Mouse (Mus musculus) liver, embryonic 13.5 days (tissue): ENCODE data around the gene Fhad1. TPM values are rescaled to one million over a fixed set of nuclear protein-coding genes. Genes with fewer than 3 reads are reported as not detected.

Source experiments
- ATAC-seq: fragments of 200-750 bp; cut with Nextera tagmentation; 2 replicates; pipeline ENCODE4 v1.8.0; 2017; ENCODE audit warnings: low read depth, mild to moderate bottlenecking, moderate number of reproducible peaks, moderate library complexity
- DNase-seq: peaks from one replicate; pipeline ENCODE4 v3.0.0; 2022
- H3K27ac ChIP-seq: fragments of 300-500 bp; sonication (generic); 2 replicates; pipeline ENCODE4 v1.5.1; 2015; ENCODE audit warnings: moderate library complexity, mild to moderate bottlenecking, inconsistent platforms
- H3K27me3 ChIP-seq: fragments of 300-500 bp; sonication (generic); 2 replicates; pipeline ENCODE4 v1.6.1; 2015; ENCODE audit warnings: mild to moderate bottlenecking, inconsistent platforms
- H3K36me3 ChIP-seq: fragments of 300-500 bp; sonication (generic); 2 replicates; pipeline ENCODE4 v1.6.1; 2015; ENCODE audit warnings: mild to moderate bottlenecking, inconsistent platforms
- H3K4me1 ChIP-seq: fragments of 300-500 bp; sonication (generic); replicated peaks from 2 replicates; pipeline ENCODE4 v1.6.1; 2015; ENCODE audit warnings: inconsistent platforms
- H3K4me2 ChIP-seq: fragments of 300-500 bp; sonication (generic); 2 replicates; pipeline ENCODE4 v1.6.1; 2015; ENCODE audit warnings: inconsistent platforms, mild to moderate bottlenecking, moderate library complexity
- H3K4me3 ChIP-seq: fragments of 300-500 bp; sonication (generic); replicated peaks from 2 replicates; pipeline ENCODE4 v1.5.1; 2015; ENCODE audit warnings: mild to moderate bottlenecking, inconsistent platforms
- H3K9ac ChIP-seq: fragments of 300-500 bp; sonication (generic); 2 replicates; pipeline ENCODE4 v1.6.1; 2015; ENCODE audit warnings: mild to moderate bottlenecking, inconsistent platforms
- H3K9me3 ChIP-seq: fragments of 300-500 bp; sonication (generic); replicated peaks from 2 replicates; pipeline ENCODE4 v1.6.1; 2016; ENCODE audit warnings: inconsistent platforms
- WGBS: fragments of 180-500 bp; shearing (Covaris S2); methylation state at CpG from one replicate; pipeline ENCODE4 v1.1.7; 2015; ENCODE audit not compliant: insufficient replicate concordance; 5-methylcytosine and 5-hydroxymethylcytosine counted together
- polyA plus RNA-seq: library from polyadenylated mRNA; unstranded; fragments of >200 nt; fragmentation: Nextera tagmentation; extraction: Ambion mirVana; gene quantifications from 2 replicates; pipeline ENCODE4 v1.2.1, GENCODE M21; 2015

Fhad1 gene
- polyA plus RNA-seq, 1 experiment from 2014 or later, result 0.32 TPM

DNA sequence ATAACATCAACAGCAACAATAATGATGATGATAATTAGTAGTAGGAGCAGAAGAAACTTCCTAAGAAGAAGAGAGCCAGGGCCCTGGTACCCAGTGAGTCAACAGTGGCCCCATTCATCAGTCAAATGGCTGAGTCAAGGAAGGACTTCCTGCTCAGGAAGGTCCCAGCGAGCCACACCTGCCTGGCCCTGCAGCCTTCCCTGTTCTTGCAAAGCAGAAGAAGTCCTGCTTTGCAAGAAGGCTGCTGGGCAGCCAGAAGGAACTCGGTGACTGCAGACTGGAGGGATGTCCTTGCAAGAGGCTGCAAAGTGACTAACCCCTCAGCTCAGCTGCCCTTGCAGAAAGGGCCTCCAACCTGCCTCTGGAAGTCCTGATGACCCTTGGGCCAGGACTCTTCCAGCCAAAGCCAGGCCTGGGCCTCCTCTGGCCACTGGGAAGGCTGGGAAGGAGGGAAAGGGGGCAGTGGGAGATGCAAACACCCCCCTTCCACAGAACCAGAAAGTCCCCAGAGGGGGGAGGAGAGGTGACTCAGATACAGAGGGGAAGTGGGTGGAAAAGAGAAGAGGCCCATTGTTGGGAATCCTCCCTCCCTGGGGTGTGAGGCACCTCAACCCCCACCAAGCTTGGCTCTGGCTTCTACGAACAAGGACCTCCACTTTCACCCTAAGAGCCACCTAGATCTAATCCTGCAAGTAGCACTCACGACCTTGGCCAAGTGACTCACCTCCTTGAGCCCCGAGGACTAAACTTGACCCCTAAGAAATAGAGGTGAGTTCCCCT lies 145.3 kb downstream of the Fhad1 start:
- no peak for ATAC-seq
- WGBS, result 59% methylated on average over 5 of the region's 5 CpGs
- Histone ChIP-seq H3K36me3 (peaks cover 60% of the 10 kb centered on the region), H3K4me1 (peaks cover 75% of the 10 kb centered on the region), H3K27me3 (no peaks in the 10 kb centered on the region), H3K4me2 (no peak overlapping the region), H3K4me3 (no peak overlapping the region), H3K9me3 (no peaks in the 10 kb centered on the region), H3K9ac (no peak overlapping the region), H3K27ac (0 out of 2 replicates have a peak overlapping the region, but pooled peaks have one; percentile 11)
- no peak for DNase-seq

- 86% methylated on average over 10 of the region's 10 CpGs for WGBS
- DNase-seq (no peak), ATAC-seq (no peak)
- Histone ChIP-seq H3K4me3 (no peak overlapping the region), H3K9me3 (no peaks in the 10 kb centered on the region), H3K27ac (no peak overlapping the region), H3K36me3 (peaks cover 70% of the 10 kb centered on the region), H3K4me2 (no peak overlapping the region), H3K9ac (no peak overlapping the region), H3K27me3 (no peaks in the 10 kb centered on the region), H3K4me1 (peaks cover 62% of the 10 kb centered on the region)
These were observed 146.8 kb downstream of the Fhad1 start for GRCm38 (mm10) chr4:141868051-141868450.

- Histone ChIP-seq H3K4me1 (peaks cover 57% of the 10 kb centered on the region), H3K36me3 (peaks cover 75% of the 10 kb centered on the region), H3K27me3 (no peaks in the 10 kb centered on the region), H3K4me3 (no peak overlapping the region), H3K4me2 (no peak overlapping the region), H3K9me3 (no peaks in the 10 kb centered on the region), H3K27ac (no peak overlapping the region), H3K9ac (no peak overlapping the region)
- WGBS, result 78% methylated on average over 4 of the region's 4 CpGs
- DNase-seq, result no peak
- ATAC-seq, result no peak
These were observed 147.4 kb downstream of the Fhad1 start for GRCm38 (mm10) chr4:141867498-141867897.

DNA sequence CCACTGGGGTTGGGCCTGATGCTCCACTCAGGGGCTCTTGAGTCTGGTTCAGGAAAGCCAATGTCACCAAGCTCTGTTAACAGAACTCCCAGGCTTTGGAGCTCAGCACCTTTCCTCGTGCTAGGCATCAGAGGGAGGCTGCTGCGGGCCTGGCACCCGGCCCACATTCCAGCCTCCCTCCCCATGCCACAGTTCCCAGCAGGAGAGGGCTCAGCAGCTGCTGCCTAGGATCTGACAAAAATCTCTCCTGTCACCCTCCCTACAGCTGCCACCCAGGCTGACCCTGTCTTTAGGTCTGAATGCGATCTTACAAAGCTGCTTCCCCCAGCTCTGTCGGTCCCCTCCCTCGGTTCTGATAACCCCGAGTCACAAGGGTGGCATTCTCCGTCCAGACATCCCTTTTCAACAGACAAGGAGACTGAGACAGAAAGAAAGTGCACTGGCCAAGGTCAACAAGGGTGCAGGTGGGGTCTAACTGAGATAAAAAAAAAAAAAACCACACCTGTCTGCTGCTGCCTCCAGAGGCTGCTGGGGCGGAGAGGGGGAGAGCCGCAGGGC lies 147.9 kb downstream of the Fhad1 start:
- Histone ChIP-seq H3K27me3 (no peaks in the 10 kb centered on the region), H3K4me1 (peaks cover 52% of the 10 kb centered on the region), H3K27ac (no peak overlapping the region), H3K9ac (no peak overlapping the region), H3K4me3 (no peak overlapping the region), H3K36me3 (peaks cover 73% of the 10 kb centered on the region), H3K9me3 (no peaks in the 10 kb centered on the region), H3K4me2 (no peak overlapping the region)
- no peak for ATAC-seq
- DNase-seq, result no peak
- WGBS, result 70% methylated on average over 10 of the region's 10 CpGs

GRCm38 (mm10) chr4:141865600-141865999 lies 149.3 kb downstream of the Fhad1 start:
- no peaks in the 10 kb centered on the region for H3K9me3 ChIP-seq
- ATAC-seq (no peak), DNase-seq (no peak)
- no peaks in the 10 kb centered on the region for H3K27me3 ChIP-seq
- H3K4me1 ChIP-seq, result peaks cover 38% of the 10 kb centered on the region
- H3K36me3 ChIP-seq, result peaks cover 72% of the 10 kb centered on the region
- no peak overlapping the region for H3K4me3 ChIP-seq
- no peak overlapping the region for H3K27ac ChIP-seq
- H3K4me2 ChIP-seq, result no peak overlapping the region
- WGBS, result 83% methylated on average over 5 of the region's 5 CpGs
- no peak overlapping the region for H3K9ac ChIP-seq

DNA sequence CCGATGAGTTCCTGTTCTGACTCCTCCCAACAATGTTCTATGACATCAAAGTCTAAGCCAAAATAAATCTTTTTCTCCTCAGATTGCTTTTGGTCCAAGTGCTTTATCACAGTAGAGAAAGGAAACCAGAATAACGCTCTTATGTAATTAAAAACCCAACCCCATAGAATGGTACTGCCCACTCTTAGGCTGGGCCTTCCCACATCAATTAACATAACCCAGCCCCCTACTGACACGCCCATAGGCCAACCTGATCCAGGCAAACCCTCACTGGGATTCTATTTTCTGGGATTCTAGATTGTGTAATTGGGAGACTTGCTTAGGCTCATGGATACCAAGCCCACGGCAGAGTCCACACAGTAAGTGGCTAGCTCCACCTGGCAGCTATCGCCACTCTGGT lies 149.9 kb downstream of the Fhad1 start:
- H3K27ac ChIP-seq, result no peak overlapping the region
- no peak for ATAC-seq
- no peaks in the 10 kb centered on the region for H3K9me3 ChIP-seq
- WGBS, result 84% methylated on average over 5 of the region's 5 CpGs
- no peak overlapping the region for H3K4me2 ChIP-seq
- H3K4me3 ChIP-seq, result no peak overlapping the region
- H3K27me3 ChIP-seq, result no peaks in the 10 kb centered on the region
- H3K9ac ChIP-seq, result no peak overlapping the region
- no peak for DNase-seq
- H3K36me3 ChIP-seq, result peaks cover 72% of the 10 kb centered on the region
- peaks cover 32% of the 10 kb centered on the region for H3K4me1 ChIP-seq

GRCm38 (mm10) chr4:141864506-141864905 lies 150.4 kb downstream of the Fhad1 start:
- peaks cover 72% of the 10 kb centered on the region for H3K36me3 ChIP-seq
- DNase-seq, result no peak

DNA sequence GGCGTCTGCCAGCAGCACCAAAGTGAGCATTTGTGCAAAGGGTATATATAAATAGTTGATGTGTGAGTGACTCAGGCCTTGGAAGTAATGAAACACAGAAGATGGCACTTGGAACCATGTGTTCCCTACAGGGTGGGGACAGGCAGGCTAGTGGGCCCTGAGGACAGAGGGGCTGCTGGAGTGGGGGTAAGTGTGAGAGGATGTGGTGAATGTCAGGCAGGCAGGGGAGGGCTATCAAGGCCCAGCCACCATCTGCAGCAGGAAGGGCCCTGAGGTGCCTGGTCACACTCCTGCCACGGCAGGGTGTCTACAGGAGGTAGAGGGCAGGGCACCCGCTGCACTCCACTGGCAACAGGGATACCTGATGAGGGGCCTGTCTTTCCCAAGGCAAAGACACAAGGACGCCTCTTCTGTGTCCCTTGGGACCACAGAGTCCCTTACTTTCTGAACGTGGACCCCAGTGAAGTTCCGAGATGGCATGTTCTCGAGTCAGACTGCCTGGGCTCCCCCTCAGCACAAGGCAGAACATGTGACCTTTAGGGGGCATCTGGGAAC lies 151.1 kb downstream of the Fhad1 start:
- Histone ChIP-seq H3K4me2 (no peak overlapping the region), H3K36me3 (peaks cover 72% of the 10 kb centered on the region), H3K4me1 (peaks cover 22% of the 10 kb centered on the region), H3K9ac (no peak overlapping the region), H3K9me3 (no peaks in the 10 kb centered on the region), H3K4me3 (no peak overlapping the region), H3K27me3 (no peaks in the 10 kb centered on the region), H3K27ac (no peak overlapping the region)
- DNase-seq (no peak), ATAC-seq (no peak)
- WGBS, result 84% methylated on average over 7 of the region's 7 CpGs

More at GRCm38 (mm10) chr4:141864506-141864905, 150.4 kb downstream of the Fhad1 start:
- WGBS, result 88% methylated on average over 8 of the region's 8 CpGs
- no peak overlapping the region for H3K4me3 ChIP-seq
- no peak overlapping the region for H3K4me2 ChIP-seq
- peaks cover 27% of the 10 kb centered on the region for H3K4me1 ChIP-seq
- no peaks in the 10 kb centered on the region for H3K9me3 ChIP-seq
- no peak for ATAC-seq
- H3K9ac ChIP-seq, result no peak overlapping the region
- no peaks in the 10 kb centered on the region for H3K27me3 ChIP-seq
- H3K27ac ChIP-seq, result no peak overlapping the region

- ATAC-seq (no peak), DNase-seq (no peak)
- Histone ChIP-seq H3K9me3 (no peaks in the 10 kb centered on the region), H3K27ac (no peak overlapping the region), H3K4me3 (no peak overlapping the region), H3K27me3 (no peaks in the 10 kb centered on the region), H3K36me3 (peaks cover 67% of the 10 kb centered on the region), H3K9ac (no peak overlapping the region), H3K4me1 (peaks cover 18% of the 10 kb centered on the region), H3K4me2 (no peak overlapping the region)
- 87% methylated on average over 5 of the region's 5 CpGs for WGBS
These were observed 152.0 kb downstream of the Fhad1 start for GRCm38 (mm10) chr4:141862867-141863266.

GRCm38 (mm10) chr4:141861591-141862295 lies 153.1 kb downstream of the Fhad1 start:
- DNase-seq (no peak), ATAC-seq (no peak)
- peaks cover 11% of the 10 kb centered on the region for H3K4me1 ChIP-seq
- WGBS, result 71% methylated on average over 17 of the region's 17 CpGs
- H3K36me3 ChIP-seq, result peaks cover 68% of the 10 kb centered on the region
- no peak overlapping the region for H3K9ac ChIP-seq
- H3K4me2 ChIP-seq, result no peak overlapping the region
- no peak overlapping the region for H3K4me3 ChIP-seq
- no peak overlapping the region for H3K27ac ChIP-seq
- no peaks in the 10 kb centered on the region for H3K9me3 ChIP-seq
- H3K27me3 ChIP-seq, result no peaks in the 10 kb centered on the region

GRCm38 (mm10) chr4:141860246-141860841 lies 154.5 kb downstream of the Fhad1 start:
- H3K36me3 ChIP-seq, result peaks cover 62% of the 10 kb centered on the region
- H3K27me3 ChIP-seq, result no peaks in the 10 kb centered on the region
- H3K4me2 ChIP-seq, result no peak overlapping the region
- DNase-seq, result no peak
- 78% methylated on average over 19 of the region's 19 CpGs for WGBS
- no peak overlapping the region for H3K4me3 ChIP-seq
- peaks cover 5% of the 10 kb centered on the region for H3K4me1 ChIP-seq
- H3K9me3 ChIP-seq, result no peaks in the 10 kb centered on the region
- no peak overlapping the region for H3K9ac ChIP-seq
- ATAC-seq, result no peak
- no peak overlapping the region for H3K27ac ChIP-seq
